Mouse (Mus musculus) heart, adult 2 months (tissue): ENCODE results near the gene Usp34. TPM values are rescaled to one million over a fixed set of nuclear protein-coding genes. Genes with fewer than 3 reads are reported as not detected.
"Not testable (repeated sequence)": the region's sequence is repeated elsewhere in the genome, so short reads cannot be mapped to it uniquely, and the experiment has no call there.

Source experiments
- DNase-seq, 2 experiments: peaks; one replicate each; pipeline ENCODE4 v3.0.0; 2021
- H3K27ac ChIP-seq: fragments of 200-600 bp; 2 replicates; pipeline ENCODE4 v1.8.1; 2022
- H3K27me3 ChIP-seq: fragments of 200-500 bp; 2 replicates; pipeline ENCODE4 v1.6.1; 2012; ENCODE audit warnings: mild to moderate bottlenecking, low read length, inconsistent platforms, mixed read lengths; ENCODE audit not compliant: control insufficient read depth, insufficient read depth
- H3K36me3 ChIP-seq: fragments of 200-500 bp; 2 replicates; pipeline ENCODE4 v1.6.1; 2012; ENCODE audit warnings: low read length, inconsistent platforms; ENCODE audit not compliant: control insufficient read depth, insufficient read depth
- H3K4me1 ChIP-seq: fragments of 200-500 bp; 2 replicates; pipeline ENCODE4 v1.6.1; 2011; ENCODE audit warnings: low read length; ENCODE audit not compliant: control insufficient read depth, insufficient read depth
- H3K4me3 ChIP-seq: fragments of 200-600 bp; 2 replicates; pipeline ENCODE4 v1.8.1; 2022
- H3K79me2 ChIP-seq: fragments of 200-500 bp; replicated peaks from 2 replicates; pipeline ENCODE4 v1.6.1; 2012; ENCODE audit warnings: mild to moderate bottlenecking, inconsistent platforms, low read length, moderate library complexity, mixed read lengths; ENCODE audit not compliant: control insufficient read depth, insufficient read depth
- H3K9ac ChIP-seq: fragments of 200-500 bp; 2 replicates; pipeline ENCODE4 v1.6.1; 2012; ENCODE audit warnings: low read depth, mild to moderate bottlenecking, control low read depth, inconsistent platforms, low read length, mixed read lengths
- CTCF ChIP-seq: fragments of 200-600 bp; IDR thresholded peaks from 2 replicates; pipeline ENCODE4 v1.8.1; 2022; ENCODE audit warnings: antibody characterized with exemption, mild to moderate bottlenecking, moderate library complexity
- EP300 ChIP-seq: fragments of 200-500 bp; IDR thresholded peaks from 2 replicates; pipeline ENCODE4 v1.6.1; 2011; ENCODE audit warnings: low read depth, low read length, control low read depth; ENCODE audit not compliant: insufficient read depth
- POLR2A ChIP-seq: fragments of 200-500 bp; IDR thresholded peaks from 2 replicates; pipeline ENCODE4 v1.6.1; 2011; ENCODE audit warnings: mild to moderate bottlenecking, low read depth, low read length, control low read depth; ENCODE audit not compliant: insufficient read depth
- WGBS: fragments of 180-500 bp; shearing (Covaris S2); methylation state at CpG from one replicate; pipeline ENCODE4 v1.1.7; 2018; 5-methylcytosine and 5-hydroxymethylcytosine counted together
- intact Hi-C: fragments of 180-260 bp; cut with DNase I; formaldehyde crosslinking; loops from one replicate; pipeline ENCODE4 v1.15.1; 2025
- polyA plus RNA-seq: library from polyadenylated mRNA; depleted of rRNA; stranded (reverse); fragments of >200 nt; gene quantifications from 2 replicates; pipeline ENCODE4 v1.2.3, GENCODE M21; 2012
- total RNA-seq, 2 experiments: library from RNA; stranded (reverse); gene quantifications; 2 replicates each; pipeline ENCODE4 v1.2.3; 2021

Gene Usp34
- total and polyA plus RNA-seq, 3 experiments = 8.0 to 38.3 (median 33.5) TPM

DNA sequence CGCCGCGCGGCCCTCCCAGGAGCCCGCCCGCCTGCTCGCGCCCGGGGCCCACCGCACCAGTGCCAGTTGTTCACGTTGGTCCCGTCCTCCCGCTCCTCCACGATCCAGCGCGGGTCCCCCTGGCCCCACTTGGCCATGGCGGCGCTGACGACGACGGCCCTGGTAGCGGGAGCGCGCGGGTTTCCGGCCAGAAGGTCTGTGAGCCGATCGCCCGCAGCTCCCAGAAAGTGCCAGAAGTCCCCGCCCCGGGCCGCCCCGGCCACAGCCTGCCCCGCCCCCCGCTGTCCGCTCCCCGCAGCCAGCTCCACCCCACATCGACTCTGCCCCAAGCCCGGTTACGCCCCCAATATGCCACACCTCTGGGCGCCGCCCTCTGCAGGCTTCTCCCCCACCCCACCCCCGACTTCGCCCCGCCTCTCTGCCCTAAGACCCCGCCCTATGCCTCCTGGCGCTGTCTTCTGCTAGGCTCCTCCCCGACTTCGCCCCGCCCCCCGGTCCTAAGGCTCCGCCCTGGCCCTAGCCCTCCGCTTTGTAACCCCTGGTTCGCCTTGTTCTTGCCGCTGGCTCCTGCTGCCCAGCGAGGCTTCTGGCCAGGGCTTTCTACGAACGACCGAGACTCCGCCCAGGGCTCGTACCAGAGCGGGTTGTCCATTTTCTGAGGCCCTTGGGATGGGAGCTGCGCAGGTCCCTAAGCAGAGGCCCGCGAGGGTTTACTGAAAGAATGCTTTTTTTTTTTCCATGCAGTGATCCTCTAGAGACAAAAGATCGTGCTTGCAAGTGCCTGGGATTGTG lies 191.2 kb downstream of the Usp34 start, which contains the start of gene Ahsa2:
Gene Ahsa2, minus strand, starts transcription at position 313 of the 792 bp plus-strand sequence.
- Histone ChIP-seq H3K27ac (peak within 1 kb of the TSS; percentile 99), H3K79me2 (0 out of 2 replicates have a peak, but pooled peaks cover 3% of the 10 kb centered on the region), H3K4me1 (peaks cover 10% of the 10 kb centered on the region), H3K27me3 (no peaks in the 10 kb centered on the region), H3K9ac (peak within 1 kb of the TSS; percentile 94), H3K36me3 (peaks cover 9% of the 10 kb centered on the region), H3K4me3 (peak within 1 kb of the TSS; percentile 85)
- WGBS = 2% methylated on average over 64 of the region's 66 CpGs
- TF ChIP-seq CTCF (no peak), EP300 (0 out of 2 replicates have a peak, but pooled peaks have one; percentile 1), POLR2A (peak; percentile 70)
- peak; percentile 97 to 98 for DNase-seq
- intact Hi-C loops = loop anchor here (2.0 to 10.0 kb wide), 5 partner anchors 137 to 513 kb away; partner anchors contain the start of genes 0610010F05Rik, Commd1, Gm28048 and Pex13

DNA sequence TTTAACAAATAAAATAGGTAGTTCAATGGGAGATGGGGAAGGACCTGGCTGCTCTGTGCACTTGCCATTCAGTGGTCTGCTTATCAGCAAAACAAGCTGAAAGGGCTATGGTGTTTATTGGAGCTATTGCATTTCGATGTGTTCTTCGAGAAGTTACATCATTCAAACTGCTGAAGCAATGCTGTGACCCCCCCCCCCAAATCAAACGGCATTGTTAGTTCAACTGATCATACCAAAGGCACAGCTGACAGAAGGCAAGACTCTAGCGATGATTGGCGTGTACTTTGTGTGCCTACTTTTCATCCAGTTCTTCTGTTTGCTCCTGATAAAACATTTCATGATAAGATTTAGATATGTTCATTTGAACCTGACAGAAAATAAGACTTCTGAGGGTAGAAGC lies 191.9 kb downstream of the Usp34 start:
- DNase-seq = no peak
- 41% methylated on average over 5 of the region's 5 CpGs for WGBS
- Histone ChIP-seq H3K27me3 (no peaks in the 10 kb centered on the region), H3K4me3 (no peak overlapping the region; the same call in 1 of the 2 replicates), H3K79me2 (0 out of 2 replicates have a peak, but pooled peaks cover 3% of the 10 kb centered on the region), H3K36me3 (peaks cover 8% of the 10 kb centered on the region), H3K27ac (peak overlapping the region; percentile 74), H3K9ac (no peak overlapping the region; the same call in 1 of the 2 replicates), H3K4me1 (peaks cover 10% of the 10 kb centered on the region)
- no peak for TF ChIP-seq CTCF
- TF ChIP-seq POLR2A = no peak
- no peak for TF ChIP-seq EP300
- intact Hi-C loops = loop anchor here (2.0 to 10.0 kb wide), 4 partner anchors 136 to 514 kb away; partner anchors contain the start of genes 0610010F05Rik, Commd1, Gm28048 and Pex13

DNA sequence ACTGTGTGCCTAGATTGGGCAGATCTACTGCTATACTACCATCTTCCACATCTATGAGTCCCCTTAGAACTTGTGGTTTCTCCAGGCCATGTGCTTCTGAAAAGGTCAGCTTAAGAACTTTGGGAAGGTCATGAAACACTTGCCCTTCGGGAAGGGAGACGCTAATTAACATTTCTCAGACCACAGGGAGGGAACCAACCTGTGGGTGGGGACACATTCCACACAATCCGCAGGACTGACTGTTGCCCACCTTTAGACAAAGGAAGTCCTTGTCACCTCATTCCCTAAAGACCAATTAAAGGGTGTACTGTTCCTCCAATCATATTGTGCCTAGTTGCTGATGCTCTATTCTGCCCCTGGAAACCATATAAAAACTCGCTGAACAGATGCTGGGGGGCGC lies 198.1 kb downstream of the Usp34 start:
- H3K9ac ChIP-seq, H3K27ac ChIP-seq, H3K36me3 ChIP-seq, H3K4me1 ChIP-seq, H3K79me2 ChIP-seq, H3K4me3 ChIP-seq, DNase-seq, H3K27me3 ChIP-seq: not testable (repeated sequence)
- WGBS = 77% methylated on average over 5 of the region's 5 CpGs
- intact Hi-C loops = loop anchor here (5.0 kb wide), 1 partner anchor 62 kb away; no protein-coding TSS in a partner anchor

DNA sequence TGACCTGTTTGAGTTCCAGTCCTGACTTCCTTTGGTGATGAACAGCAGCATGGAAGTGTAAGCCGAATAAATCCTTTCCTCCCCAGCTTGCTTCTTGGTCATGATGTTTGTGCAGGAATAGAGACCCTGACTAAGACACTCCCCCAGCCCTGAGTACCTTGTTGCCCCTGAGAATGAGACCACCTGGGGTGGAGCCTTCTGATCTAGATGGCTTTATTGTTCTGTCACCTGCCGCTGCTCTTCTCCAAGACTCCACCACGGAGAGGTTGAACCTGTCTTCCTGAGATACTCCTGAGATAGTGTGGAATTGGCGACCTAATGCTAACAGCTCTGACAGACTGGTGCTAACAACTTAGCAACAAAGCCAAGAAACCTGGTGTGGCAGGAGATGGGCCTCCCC lies 208.1 kb downstream of the Usp34 start:
- H3K79me2 ChIP-seq = not testable (repeated sequence)
- WGBS = 56% methylated on average over 4 of the region's 4 CpGs

DNA sequence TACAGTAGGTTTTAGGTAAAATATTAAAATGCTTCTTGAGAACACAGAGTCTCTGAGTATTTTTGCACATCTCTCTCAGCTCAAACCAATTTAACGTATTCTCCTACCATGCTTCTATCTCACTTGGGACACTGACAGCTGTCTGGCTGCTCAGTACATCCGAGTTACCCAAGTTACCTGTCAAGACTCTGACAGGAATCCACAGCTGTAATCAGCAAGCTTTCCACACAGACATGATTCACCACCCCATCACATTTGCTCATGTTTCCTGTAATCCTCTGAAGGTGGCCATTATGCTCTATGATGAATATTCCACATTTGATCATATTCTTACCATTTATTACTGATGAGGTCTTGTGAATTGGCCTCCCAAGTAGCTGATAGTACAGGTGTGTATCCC lies 208.6 kb downstream of the Usp34 start:
- Histone ChIP-seq H3K4me3 (no peak overlapping the region), H3K79me2 (no peaks in the 10 kb centered on the region), H3K27me3 (no peaks in the 10 kb centered on the region), H3K27ac (no peak overlapping the region), H3K36me3 (no peaks in the 10 kb centered on the region), H3K9ac (no peak overlapping the region), H3K4me1 (no peaks in the 10 kb centered on the region)
- TF ChIP-seq EP300 = no peak
- TF ChIP-seq POLR2A = no peak
- no peak for TF ChIP-seq CTCF
- intact Hi-C loops = no loop called here
- DNase-seq = no peak
- 71% methylated on average over 2 of the region's 2 CpGs for WGBS

More for the DNA sequence above, 208.1 kb downstream of the Usp34 start:
- H3K4me1 ChIP-seq, intact Hi-C loops, H3K4me3 ChIP-seq, H3K27me3 ChIP-seq, H3K9ac ChIP-seq, H3K27ac ChIP-seq, DNase-seq, H3K36me3 ChIP-seq: not testable (repeated sequence)

DNA sequence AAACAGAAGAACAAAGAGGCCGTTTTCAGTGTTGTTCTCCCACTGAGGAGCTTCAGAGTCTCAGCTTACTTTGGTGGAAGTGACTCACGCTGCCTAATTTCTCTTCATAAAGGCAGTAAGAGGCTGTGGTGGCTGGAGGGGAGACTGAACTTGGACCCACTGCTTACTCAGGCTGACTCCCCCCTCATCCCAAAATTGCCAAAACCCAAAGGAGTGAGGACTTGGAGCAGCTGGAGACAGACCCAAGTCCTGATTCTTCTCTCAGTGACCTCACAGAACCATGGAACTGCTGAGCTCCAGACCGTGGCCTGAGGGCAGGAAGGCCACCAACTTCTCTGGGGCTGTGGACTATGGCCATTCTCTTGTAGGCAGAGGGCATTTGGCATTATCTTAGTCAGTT lies 212.3 kb downstream of the Usp34 start:
- no peak for DNase-seq
- Histone ChIP-seq H3K9ac (no peak overlapping the region), H3K4me1 (no peaks in the 10 kb centered on the region), H3K27me3 (no peaks in the 10 kb centered on the region), H3K27ac (no peak overlapping the region), H3K4me3 (no peak overlapping the region), H3K79me2 (no peaks in the 10 kb centered on the region), H3K36me3 (no peaks in the 10 kb centered on the region)
- WGBS = 82% methylated on average over 3 of the region's 3 CpGs
- TF ChIP-seq EP300 = no peak
- TF ChIP-seq POLR2A = no peak
- no peak for TF ChIP-seq CTCF
- intact Hi-C loops = no loop called here
